Mouse (Mus musculus): ENCODE measurements around the gene Medag.
A peak's percentile ranks its signal among the peaks of the same experiment; 100 is the strongest.

The Medag gene

DNA sequence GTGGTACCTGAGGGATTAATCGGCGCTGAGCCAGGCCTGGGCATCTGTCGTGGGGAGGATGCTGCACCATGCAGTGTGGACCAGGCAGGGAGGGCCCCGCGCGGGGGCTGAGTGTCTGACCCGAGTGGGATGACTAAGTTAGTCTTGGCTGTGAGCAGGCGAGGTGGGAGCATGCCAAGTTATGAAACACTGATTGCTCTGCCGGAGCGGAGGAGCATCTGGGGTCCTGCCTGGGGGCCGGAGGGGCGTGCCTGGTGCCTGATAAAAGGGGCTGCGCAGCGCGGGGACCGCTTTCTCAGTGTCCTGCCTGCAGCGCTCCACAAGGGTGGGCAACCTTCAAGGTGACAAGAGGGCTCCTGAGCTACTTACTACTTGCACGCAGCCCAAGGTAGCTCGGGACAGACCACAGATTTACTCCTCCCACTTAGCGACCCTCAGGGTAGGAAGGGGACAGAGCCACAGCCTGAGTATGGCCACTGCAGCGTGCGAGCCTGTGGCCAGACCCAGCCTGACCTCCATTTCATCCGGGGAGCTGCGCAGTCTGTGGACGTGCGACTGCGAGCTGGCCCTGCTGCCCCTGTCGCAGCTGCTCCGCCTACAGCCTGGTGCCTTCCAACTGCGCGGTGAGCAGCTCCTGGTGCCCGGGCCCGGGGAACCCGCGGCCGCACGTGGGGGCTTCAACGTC is at the start of gene Medag:
Medag (plus strand) TSS at position 241 of the 685 bp plus-strand sequence.
- no peak for DNase-seq (ENCODE audit: low spot score)

- no peak for DNase-seq (ENCODE audit: low spot score)
Measured at GRCm38 (mm10) chr5:149362626-149363025, 48.9 kb upstream of the Medag start.

- no peak for DNase-seq (ENCODE audit: low spot score)
Measured at GRCm38 (mm10) chr5:149363903-149364755, 47.4 kb upstream of the Medag start.

GRCm38 (mm10) chr5:149367011-149367410 is 44.5 kb upstream of the Medag start:
- DNase-seq (ENCODE audit: low spot score) = no peak

GRCm38 (mm10) chr5:149367544-149368466 is 43.7 kb upstream of the Medag start:
- no peak for DNase-seq (ENCODE audit: low spot score)

- DNase-seq (ENCODE audit: low spot score) = peak; percentile 80
Measured at GRCm38 (mm10) chr5:149368575-149369312, 42.8 kb upstream of the Medag start.

DNA sequence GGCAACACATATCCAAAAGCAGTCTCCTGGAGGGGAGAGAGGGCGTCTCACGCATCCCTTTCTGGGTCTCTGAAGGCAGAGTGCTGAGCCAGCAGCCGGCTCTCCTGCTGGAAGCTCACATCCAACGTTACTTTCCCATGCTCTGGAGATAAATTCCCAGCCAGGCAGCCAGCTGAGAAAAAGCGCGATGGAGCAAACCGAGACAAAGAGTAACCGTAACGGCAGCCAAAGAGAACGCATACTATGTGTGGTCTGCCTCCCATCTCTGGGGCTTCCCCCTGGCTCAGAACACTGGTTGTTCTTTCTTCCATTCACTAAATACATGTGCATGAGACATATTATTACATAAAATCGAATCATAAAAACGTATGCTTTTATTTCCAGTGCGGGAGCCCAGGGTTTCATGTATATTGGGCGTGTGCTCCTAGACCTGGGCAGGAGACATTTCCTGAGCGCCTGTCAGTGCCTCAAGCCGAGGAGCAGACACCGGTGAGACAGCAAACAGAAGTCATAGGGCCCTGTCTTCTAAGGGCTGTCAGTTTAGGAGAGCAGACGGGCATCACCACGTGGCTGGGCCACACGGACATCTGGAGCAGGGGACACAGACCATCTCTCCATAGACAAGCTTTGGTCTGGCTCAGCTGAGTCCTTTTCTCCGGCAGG is 42.0 kb upstream of the Medag start:
- DNase-seq (ENCODE audit: low spot score) = no peak

DNA sequence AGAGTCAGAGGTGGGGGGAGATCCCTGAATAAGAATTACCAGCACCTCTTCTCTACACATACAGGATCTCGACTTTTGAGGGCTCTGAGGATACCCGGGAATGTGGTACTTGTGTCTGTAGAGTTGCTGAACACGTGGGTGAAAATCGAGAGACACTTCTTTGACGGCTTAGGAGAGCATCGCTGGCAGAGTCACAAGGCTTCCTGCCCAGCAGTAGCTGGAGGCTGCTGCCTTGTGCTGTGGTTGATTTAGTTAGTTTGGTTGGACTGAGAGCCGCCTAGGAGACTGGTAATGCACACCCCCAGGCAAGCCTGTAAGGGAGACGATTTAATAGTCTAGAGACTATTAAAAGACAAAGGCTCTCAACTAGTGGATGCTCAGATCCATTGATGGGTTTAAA is 39.5 kb upstream of the Medag start:
- DNase-seq (ENCODE audit: low spot score) = no peak

- peak; percentile 94 for DNase-seq (ENCODE audit: low spot score)
Measured at GRCm38 (mm10) chr5:149373224-149373623, 38.3 kb upstream of the Medag start.

DNA sequence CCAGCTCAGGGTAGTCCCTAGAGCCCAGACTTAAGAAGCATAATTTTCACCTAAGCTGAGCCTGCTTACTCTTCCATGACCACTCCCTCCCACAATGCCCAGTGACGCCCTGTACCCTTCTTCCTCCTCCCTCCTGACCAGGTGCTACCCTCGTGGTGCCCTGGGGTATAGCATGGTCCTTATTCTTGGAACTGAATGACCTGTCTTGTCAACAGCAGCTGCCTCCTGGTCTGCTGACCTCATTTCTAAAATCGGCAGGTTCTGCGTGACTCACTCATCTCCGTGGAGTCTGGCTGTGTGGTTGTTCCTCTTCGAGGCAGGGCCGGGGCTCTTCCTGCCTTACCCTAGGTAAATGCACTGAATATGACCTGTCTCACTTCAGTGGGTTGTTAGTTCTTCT is 37.5 kb upstream of the Medag start:
- DNase-seq (ENCODE audit: low spot score) = peak; percentile 89

- peak; percentile 64 for DNase-seq (ENCODE audit: low spot score)
Measured at GRCm38 (mm10) chr5:149375074-149375888, 36.3 kb upstream of the Medag start.

- DNase-seq (ENCODE audit: low spot score) = peak; percentile 96
Measured at GRCm38 (mm10) chr5:149375889-149376212, 35.7 kb upstream of the Medag start.

DNA sequence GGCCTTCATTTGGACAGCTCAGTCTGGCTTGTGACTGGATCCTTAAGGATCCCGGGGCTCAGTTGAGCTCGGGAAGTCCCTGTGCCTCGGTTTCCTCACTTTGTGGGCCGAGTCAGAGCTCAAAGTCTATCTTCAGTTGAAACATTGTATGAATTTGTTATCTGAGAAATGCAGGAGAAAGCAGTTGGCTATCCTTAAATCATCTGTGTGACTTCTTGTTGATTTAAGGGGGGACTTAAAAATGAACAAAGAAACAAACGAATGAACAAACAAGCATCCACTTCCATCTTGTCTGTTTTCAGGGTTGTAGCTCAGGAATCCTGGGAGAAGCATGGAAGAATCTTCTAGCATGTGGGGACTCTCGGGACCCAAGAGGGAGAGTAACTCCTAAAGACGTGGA is 35.2 kb upstream of the Medag start:
- DNase-seq (ENCODE audit: low spot score) = no peak

DNA sequence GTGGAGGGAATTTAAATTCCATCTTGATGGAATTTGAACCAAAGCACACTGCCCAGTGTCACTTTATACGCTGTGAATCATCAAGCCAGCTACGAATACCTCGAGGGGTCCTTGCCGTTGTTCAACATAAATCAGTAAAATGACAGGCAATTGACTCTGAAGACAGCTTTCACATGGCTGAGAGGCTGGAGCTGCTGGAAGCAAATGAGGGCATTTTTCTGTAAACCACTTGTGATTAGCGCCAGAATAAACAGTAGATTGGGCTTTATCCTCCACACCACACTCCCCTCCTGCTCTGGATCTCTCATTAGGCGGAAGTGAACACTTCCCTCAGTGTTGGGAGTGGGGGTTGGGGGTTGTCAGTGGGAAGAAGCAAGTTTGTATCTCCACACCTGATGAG is 34.3 kb upstream of the Medag start:
- DNase-seq (ENCODE audit: low spot score) = peak; percentile 42

GRCm38 (mm10) chr5:149378566-149378965 is 33.0 kb upstream of the Medag start:
- DNase-seq (ENCODE audit: low spot score) = no peak

DNA sequence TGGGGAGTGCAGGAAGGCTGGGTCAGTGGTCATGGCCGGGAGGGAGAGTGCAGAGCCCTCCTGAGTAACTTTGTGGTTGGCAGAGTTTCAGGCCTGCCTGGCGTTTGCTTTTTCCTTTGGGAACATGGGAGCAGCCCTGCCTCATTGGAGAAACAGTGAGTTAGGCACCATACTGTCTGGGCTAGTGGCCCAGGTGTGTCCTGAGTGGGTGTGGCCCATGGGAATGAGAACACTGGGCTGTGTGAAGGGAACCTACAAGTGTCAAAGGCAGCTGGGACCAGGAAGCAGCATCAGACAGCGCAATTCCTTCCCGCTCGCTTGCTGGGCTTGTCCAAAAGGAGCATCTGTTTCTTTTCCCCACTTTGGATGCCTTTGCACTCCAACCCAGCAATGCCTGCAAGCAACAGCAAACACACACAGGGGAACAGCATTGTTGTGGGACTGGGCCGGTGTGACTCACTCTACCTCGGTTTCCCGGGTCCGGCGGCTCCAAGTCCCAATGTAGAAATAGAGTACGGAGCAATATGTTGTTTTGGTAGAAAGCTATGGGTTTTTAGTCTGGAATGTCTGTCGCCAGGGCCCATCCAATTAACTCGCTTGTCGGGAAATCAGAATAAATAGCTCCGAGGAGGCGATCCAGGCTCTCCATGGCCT is 32.3 kb upstream of the Medag start:
- no peak for DNase-seq (ENCODE audit: low spot score)

- no peak for DNase-seq (ENCODE audit: low spot score)
Measured at GRCm38 (mm10) chr5:149379861-149380260, 31.7 kb upstream of the Medag start.

DNA sequence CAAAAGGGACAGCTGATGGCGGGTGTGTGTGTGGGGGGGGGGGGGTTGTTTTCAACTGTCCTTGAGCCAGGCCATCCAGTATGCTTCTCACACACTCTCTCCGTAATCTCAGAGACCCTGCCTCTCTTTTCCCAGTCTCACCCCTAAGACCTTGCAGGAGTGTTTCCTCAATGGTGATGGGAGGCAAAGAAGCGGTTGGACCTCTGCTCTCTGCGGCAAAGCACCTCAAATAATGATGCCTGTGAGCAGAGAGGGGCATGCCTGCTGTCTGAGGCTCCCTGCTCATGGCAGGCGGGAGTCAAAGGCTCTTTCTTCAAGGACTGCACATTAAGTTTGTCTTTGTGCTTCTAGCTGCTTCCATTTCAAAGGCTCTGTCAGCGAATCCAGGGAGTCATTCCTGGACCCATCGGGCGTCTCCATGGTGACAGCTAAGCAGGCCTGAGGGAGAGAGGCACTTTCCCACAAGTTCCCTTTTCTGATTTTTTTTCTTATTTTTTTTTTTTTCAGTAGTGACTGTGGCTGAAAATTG is 31.1 kb upstream of the Medag start:
- DNase-seq (ENCODE audit: low spot score) = no peak

- no peak for DNase-seq (ENCODE audit: low spot score)
Measured at GRCm38 (mm10) chr5:149381948-149382347, 29.6 kb upstream of the Medag start.

DNA sequence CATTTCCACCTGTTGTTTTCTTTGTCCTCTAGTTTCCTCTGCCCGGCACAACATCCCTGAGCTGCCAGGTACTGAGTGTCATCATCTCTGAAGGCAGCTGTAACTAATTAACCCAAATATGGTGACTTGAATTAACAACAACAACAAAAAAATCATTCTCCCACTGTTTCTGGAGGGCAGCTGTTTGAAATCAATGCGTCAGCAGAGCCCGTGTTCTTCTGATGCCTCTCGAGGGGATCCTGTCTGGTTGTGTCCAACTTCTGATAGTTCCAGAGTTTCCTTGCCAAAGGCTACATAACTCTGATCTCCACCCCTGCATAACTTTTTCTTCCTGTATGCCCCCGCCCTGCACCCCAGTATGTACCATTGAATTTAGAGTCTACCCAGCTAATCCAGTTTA is 28.9 kb upstream of the Medag start:
- no peak for DNase-seq (ENCODE audit: low spot score)

Data from MN1 (cell line).